Mouse (Mus musculus): Measurements from ENCODE around the gene Tnpo2. TPM values are rescaled to one million over a fixed set of nuclear protein-coding genes. Genes with fewer than 3 reads are reported as not detected.

Tnpo2 gene
- polyA plus RNA-seq, 1 experiment from 2014 or later = 41.9 TPM

DNA sequence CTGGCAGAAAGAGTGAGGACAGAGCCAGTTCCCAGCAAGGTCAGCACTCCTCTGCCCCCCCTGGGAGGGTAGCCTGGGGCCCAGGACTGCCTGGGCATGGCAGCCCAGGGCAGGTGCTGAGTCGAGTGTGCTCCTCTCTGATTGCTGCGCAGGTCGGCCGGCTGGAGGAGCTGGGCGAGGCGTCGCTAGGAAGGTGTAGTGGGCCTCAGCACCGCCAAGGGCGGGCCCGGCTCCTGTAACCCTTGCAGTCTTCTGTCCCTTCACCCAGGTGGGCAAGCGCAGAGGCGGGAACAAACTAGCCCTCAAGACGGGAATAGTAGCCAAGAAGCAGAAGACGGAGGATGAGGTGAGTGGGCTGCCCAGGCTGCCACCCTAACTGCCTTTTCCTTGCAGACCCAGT lies 7.4 kb upstream of the Tnpo2 start:
- Histone ChIP-seq H3K27ac (no peak overlapping the region), H3K4me2 (replicated peaks) (peak overlapping the region; percentile 78), H3K4me1 (peaks cover 32% of the 10 kb centered on the region), H3K9ac (0 out of 2 replicates have a peak overlapping the region, but pooled peaks have one; percentile 99), H3K36me3 (peaks cover 39% of the 10 kb centered on the region), H3K9me3 (replicated peaks) (no peaks in the 10 kb centered on the region), H3K4me3 (no peak overlapping the region), H3K27me3 (no peaks in the 10 kb centered on the region)
- ATAC-seq (ENCODE audit: low FRiP score) = no peak
- WGBS = 95% methylated on average over 14 of the region's 14 CpGs

DNA sequence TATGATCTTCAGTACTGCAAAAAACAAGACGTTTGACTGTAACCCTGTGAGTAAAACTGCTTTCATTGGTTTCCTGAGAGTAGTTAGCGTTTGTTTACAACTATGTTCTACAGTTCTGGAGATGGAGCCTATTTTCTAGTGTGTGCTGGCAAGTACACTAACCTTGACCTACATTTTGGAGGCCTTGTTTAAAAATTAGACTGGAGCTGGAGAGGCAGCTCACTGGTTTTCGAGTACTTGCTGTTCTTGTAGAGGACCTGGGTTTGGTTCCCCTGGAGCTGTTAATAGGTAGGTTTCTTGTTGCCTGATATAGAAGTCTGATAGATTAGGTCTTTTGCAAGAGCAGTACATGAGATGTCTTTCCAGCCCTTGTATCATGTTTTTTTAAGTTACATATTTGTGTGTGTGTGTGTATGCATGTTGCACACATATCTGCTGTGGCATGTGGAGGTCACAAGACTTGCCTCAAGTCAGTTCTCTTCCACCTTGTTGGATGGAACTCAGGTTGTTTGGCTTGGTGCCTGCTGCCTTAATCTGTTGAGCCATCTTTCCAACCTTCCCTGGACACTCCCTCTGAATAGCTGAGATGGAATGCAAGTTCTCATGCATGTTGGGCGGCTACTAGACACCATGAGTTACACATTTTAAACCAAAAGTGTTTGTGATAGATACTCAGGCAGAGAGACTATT lies 3.9 kb upstream of the Tnpo2 start:
- H3K9me3 ChIP-seq (replicated peaks) = no peaks in the 10 kb centered on the region
- peaks cover 31% of the 10 kb centered on the region for H3K4me1 ChIP-seq
- H3K4me2 ChIP-seq (replicated peaks) = no peak overlapping the region
- H3K27ac ChIP-seq = no peak overlapping the region
- no peaks in the 10 kb centered on the region for H3K27me3 ChIP-seq
- ATAC-seq (ENCODE audit: low FRiP score) = no peak
- no peak overlapping the region for H3K4me3 ChIP-seq
- peaks cover 39% of the 10 kb centered on the region for H3K36me3 ChIP-seq
- 85% methylated on average over 4 of the region's 4 CpGs for WGBS
- H3K9ac ChIP-seq = no peak overlapping the region

DNA sequence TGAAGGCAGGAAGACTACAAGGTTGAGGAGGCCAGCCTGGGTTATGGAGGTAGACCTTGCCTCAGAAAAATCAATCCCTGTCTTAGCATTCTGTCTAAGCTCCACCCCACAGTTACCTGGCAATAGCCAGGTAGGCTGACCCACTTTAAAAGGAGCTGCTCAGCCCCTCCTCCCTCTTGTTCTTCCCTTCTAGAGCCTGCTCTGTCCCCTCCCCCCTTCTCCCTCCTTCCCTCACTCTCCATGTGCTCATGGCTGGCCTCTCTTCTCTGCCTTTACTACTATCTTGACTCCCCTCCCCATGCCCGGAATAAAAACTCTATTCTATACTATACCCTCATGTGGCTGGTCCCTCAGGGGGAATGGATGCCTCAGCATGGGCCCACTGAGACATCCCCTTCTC lies 2.8 kb upstream of the Tnpo2 start:
- H3K4me2 ChIP-seq (replicated peaks) = no peak overlapping the region
- no peaks in the 10 kb centered on the region for H3K27me3 ChIP-seq
- H3K4me3 ChIP-seq = no peak overlapping the region
- 58% methylated on average over 1 of the region's 1 CpGs for WGBS
- no peak for ATAC-seq (ENCODE audit: low FRiP score)
- H3K36me3 ChIP-seq = peaks cover 39% of the 10 kb centered on the region
- H3K9me3 ChIP-seq (replicated peaks) = no peaks in the 10 kb centered on the region
- no peak overlapping the region; the same call in 1 of the 2 replicates for H3K27ac ChIP-seq
- H3K4me1 ChIP-seq = peaks cover 29% of the 10 kb centered on the region
- no peak overlapping the region for H3K9ac ChIP-seq

DNA sequence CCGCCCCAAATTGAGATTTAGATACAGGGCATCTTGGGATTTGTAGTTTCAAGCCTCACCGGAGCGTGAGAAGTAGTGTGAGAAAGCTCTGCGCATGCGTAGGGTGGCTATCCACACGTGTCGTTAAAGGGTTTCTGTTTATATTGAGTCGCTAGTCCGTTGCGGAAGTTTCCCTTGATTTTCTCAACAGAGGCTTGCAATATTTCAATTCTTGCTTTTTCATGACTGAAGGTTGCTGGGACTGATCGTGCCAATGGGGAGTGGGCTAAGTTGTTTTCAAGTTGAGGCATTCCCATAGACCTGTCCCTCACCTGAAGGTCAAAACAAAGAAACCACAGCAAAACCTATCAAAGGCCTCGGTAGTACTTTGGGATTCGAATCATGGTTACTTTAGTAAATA lies 2.0 kb upstream of the Tnpo2 start:
- Histone ChIP-seq H3K36me3 (peaks cover 32% of the 10 kb centered on the region), H3K4me3 (peak overlapping the region; percentile 64), H3K9ac (no peak overlapping the region), H3K27me3 (no peaks in the 10 kb centered on the region), H3K27ac (no peak overlapping the region), H3K4me2 (replicated peaks) (peak overlapping the region; percentile 80), H3K4me1 (peaks cover 26% of the 10 kb centered on the region), H3K9me3 (replicated peaks) (no peaks in the 10 kb centered on the region)
- no peak for ATAC-seq (ENCODE audit: low FRiP score)
- 6% methylated on average over 13 of the region's 13 CpGs for WGBS

- Histone ChIP-seq H3K9me3 (replicated peaks) (no peaks in the 10 kb centered on the region), H3K27me3 (no peaks in the 10 kb centered on the region), H3K36me3 (peaks cover 30% of the 10 kb centered on the region), H3K4me2 (replicated peaks) (peak overlapping the region; percentile 80), H3K27ac (no peak overlapping the region), H3K9ac (peak overlapping the region; percentile 79; the same call in 1 of the 2 replicates), H3K4me3 (peak overlapping the region; percentile 64), H3K4me1 (peaks cover 26% of the 10 kb centered on the region)
- WGBS = 7% methylated on average over 12 of the region's 12 CpGs
- ATAC-seq (ENCODE audit: low FRiP score) = no peak
Measured at GRCm38 (mm10) chr8:85035165-85035727, 1.5 kb upstream of the Tnpo2 start.

GRCm38 (mm10) chr8:85035728-85036310 lies 896 bp upstream of the Tnpo2 start:
- H3K4me1 ChIP-seq = peaks cover 26% of the 10 kb centered on the region
- H3K9me3 ChIP-seq (replicated peaks) = no peaks in the 10 kb centered on the region
- WGBS = 2% methylated on average over 15 of the region's 15 CpGs
- H3K27me3 ChIP-seq = no peaks in the 10 kb centered on the region
- peak overlapping the region; percentile 64 for H3K4me3 ChIP-seq
- H3K4me2 ChIP-seq (replicated peaks) = peak overlapping the region; percentile 80
- no peak for ATAC-seq (ENCODE audit: low FRiP score)
- peak overlapping the region; percentile 78 for H3K27ac ChIP-seq
- peaks cover 30% of the 10 kb centered on the region for H3K36me3 ChIP-seq
- peak overlapping the region; percentile 79 for H3K9ac ChIP-seq

DNA sequence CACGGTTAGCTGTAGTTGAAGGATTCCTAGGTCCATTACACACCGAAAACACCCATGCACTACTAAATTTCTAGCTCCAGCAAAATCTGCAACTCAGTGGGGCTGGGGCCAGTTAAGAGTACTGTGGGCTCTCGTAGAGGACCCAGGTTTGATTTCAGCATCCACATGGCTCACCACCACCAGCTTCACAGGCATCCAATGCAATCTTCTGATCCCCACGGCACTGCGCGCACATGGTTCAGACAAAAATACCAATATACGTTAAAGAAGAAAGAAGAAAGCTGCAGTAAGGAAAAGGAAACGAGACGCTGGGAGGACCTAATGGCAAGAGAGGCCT lies 366 bp upstream of the Tnpo2 start:
- Histone ChIP-seq H3K27ac (peak overlapping the region; percentile 78), H3K4me1 (peaks cover 26% of the 10 kb centered on the region), H3K4me3 (peak overlapping the region; percentile 64), H3K36me3 (peaks cover 32% of the 10 kb centered on the region), H3K9ac (peak overlapping the region; percentile 79), H3K9me3 (replicated peaks) (no peaks in the 10 kb centered on the region), H3K4me2 (replicated peaks) (peak overlapping the region; percentile 80), H3K27me3 (no peaks in the 10 kb centered on the region)
- WGBS = 0% methylated on average over 9 of the region's 9 CpGs
- ATAC-seq (ENCODE audit: low FRiP score) = peak; percentile 51

GRCm38 (mm10) chr8:85037366-85037680 lies 608 bp downstream of the Tnpo2 start:
- Histone ChIP-seq H3K27ac (peak overlapping the region; percentile 98), H3K9me3 (replicated peaks) (no peaks in the 10 kb centered on the region), H3K4me2 (replicated peaks) (peak overlapping the region; percentile 96), H3K4me1 (peaks cover 26% of the 10 kb centered on the region), H3K4me3 (peak overlapping the region; percentile 64), H3K9ac (peak overlapping the region; percentile 91), H3K36me3 (peaks cover 31% of the 10 kb centered on the region), H3K27me3 (no peaks in the 10 kb centered on the region)
- ATAC-seq (ENCODE audit: low FRiP score) = peak; percentile 64
- WGBS = under 1% methylated on average over 14 of the region's 14 CpGs

DNA sequence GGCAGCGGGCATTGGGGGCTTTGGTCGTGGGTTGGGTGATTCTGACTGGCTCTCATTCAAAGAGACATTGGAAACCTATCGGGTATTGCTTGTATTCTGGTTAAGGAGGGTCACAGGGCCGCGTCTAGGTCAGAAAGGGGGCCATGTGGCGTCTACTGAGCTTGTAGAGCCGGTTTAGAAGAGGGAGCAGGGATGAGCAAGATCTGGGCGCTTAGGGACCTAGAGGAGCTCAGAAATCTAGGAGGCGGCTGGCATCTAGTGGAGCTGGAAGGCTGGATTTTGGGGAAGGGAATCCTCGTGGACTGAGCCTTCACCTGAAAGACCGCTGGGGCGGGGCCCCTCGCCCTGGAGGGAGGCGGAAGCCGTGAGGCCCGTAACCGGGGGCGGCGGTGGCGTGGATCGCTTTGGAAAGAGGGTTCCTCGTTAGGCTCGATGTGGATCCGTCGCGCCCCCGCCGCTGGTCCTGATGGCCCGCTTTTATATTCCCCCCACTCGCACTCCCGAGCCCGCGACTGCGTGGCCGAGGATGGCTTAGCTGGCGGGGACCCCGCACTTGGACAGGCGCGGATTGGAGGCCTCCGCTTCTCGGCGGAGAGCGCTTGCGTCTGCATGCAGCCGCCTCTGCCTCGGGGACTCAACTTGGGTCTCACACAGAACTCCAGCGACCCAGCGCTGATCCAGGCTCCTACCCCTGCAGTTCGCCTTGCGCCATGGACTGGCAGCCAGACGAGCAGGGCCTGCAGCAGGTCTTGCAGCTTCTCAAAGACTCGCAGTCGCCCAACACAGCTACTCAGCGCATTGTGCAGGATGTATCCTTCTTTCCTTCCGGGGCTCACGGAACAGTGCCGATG lies 1.2 kb downstream of the Tnpo2 start:
- Histone ChIP-seq H3K4me2 (replicated peaks) (peak overlapping the region; percentile 96), H3K4me1 (peaks cover 26% of the 10 kb centered on the region), H3K9me3 (replicated peaks) (no peaks in the 10 kb centered on the region), H3K36me3 (peaks cover 28% of the 10 kb centered on the region), H3K27ac (peak overlapping the region; percentile 98), H3K9ac (peak overlapping the region; percentile 91), H3K27me3 (no peaks in the 10 kb centered on the region), H3K4me3 (peak overlapping the region; percentile 64)
- ATAC-seq (ENCODE audit: low FRiP score) = peak; percentile 14; the same call in 1 of the 2 replicates
- WGBS = 1% methylated on average over 51 of the region's 57 CpGs

- H3K4me1 ChIP-seq = peaks cover 5% of the 10 kb centered on the region
- 91% methylated on average over 6 of the region's 6 CpGs for WGBS
- H3K9ac ChIP-seq = no peak overlapping the region
- no peaks in the 10 kb centered on the region for H3K9me3 ChIP-seq (replicated peaks)
- H3K4me3 ChIP-seq = no peak overlapping the region
- no peak overlapping the region for H3K27ac ChIP-seq
- H3K27me3 ChIP-seq = no peaks in the 10 kb centered on the region
- H3K36me3 ChIP-seq = peaks cover 79% of the 10 kb centered on the region
- no peak for ATAC-seq (ENCODE audit: low FRiP score)
- H3K4me2 ChIP-seq (replicated peaks) = no peak overlapping the region
Measured at GRCm38 (mm10) chr8:85043619-85044018, 6.9 kb downstream of the Tnpo2 start.

GRCm38 (mm10) chr8:85057367-85057766 lies 20.7 kb downstream of the Tnpo2 start:
- peaks cover 51% of the 10 kb centered on the region for H3K36me3 ChIP-seq
- H3K9me3 ChIP-seq (replicated peaks) = no peaks in the 10 kb centered on the region
- H3K27ac ChIP-seq = no peak overlapping the region
- WGBS = 85% methylated on average over 7 of the region's 7 CpGs
- peaks cover 19% of the 10 kb centered on the region for H3K4me1 ChIP-seq
- no peak for ATAC-seq (ENCODE audit: low FRiP score)
- no peak overlapping the region for H3K4me3 ChIP-seq
- no peaks in the 10 kb centered on the region for H3K27me3 ChIP-seq
- H3K9ac ChIP-seq = no peak overlapping the region
- no peak overlapping the region for H3K4me2 ChIP-seq (replicated peaks)
